Mouse (Mus musculus): ENCODE data around the gene Crtam. TPM values are rescaled to one million over a fixed set of nuclear protein-coding genes. Genes with fewer than 3 reads are reported as not detected.

Crtam gene
- polyA plus RNA-seq, 1 experiment from 2014 or later = 0.21 TPM

- Histone ChIP-seq H3K4me1 (ENCODE audit: control insufficient read depth, insufficient read depth, low read length) (no peaks in the 10 kb centered on the region), H3K4me2 (ENCODE audit: low read depth, low read length) (no peak overlapping the region), H3K4me3 (ENCODE audit: low read depth, low read length) (no peak overlapping the region), H3K9ac (replicated peaks; ENCODE audit: low read depth, low read length) (no peak overlapping the region), H3K36me3 (ENCODE audit: control insufficient read depth, insufficient read depth, low read length) (no peaks in the 10 kb centered on the region), H3K27me3 (ENCODE audit: control insufficient read depth, insufficient read depth, low read length) (no peaks in the 10 kb centered on the region), H3K27ac (ENCODE audit: low read depth, low read length) (no peak overlapping the region), H3K9me3 (ENCODE audit: control insufficient read depth, low read length) (no peaks in the 10 kb centered on the region)
- no peak; the same call in 1 of the 2 replicates for ATAC-seq (ENCODE audit: low read depth)
- WGBS = 70% methylated on average over 6 of the region's 6 CpGs
Observed at GRCm38 (mm10) chr9:40948473-40948872, 56.0 kb downstream of the Crtam start.

DNA sequence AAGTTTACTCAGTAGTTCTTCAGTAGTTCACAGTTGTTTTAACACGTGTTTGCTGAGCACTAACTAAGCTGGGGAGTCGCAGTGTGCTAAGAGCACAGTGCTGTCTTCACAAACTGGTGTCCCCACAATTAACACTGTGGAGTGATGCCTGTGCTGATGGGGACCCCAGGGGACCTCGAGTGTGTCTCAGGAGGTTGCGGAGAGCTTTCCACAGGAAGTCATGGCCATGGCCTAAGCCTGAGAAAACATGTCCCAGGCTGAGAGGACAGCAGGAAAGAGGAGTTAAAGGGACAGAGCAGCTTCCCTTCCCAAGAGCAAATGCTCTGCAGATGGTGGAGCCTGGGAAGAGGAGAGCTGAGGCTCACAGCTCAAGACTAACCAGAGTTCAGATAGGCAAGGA lies 57.3 kb downstream of the Crtam start:
- H3K36me3 ChIP-seq (ENCODE audit: control insufficient read depth, insufficient read depth, low read length) = no peaks in the 10 kb centered on the region
- no peak overlapping the region for H3K4me3 ChIP-seq (ENCODE audit: low read depth, low read length)
- ATAC-seq (ENCODE audit: low read depth) = no peak
- H3K4me1 ChIP-seq (ENCODE audit: control insufficient read depth, insufficient read depth, low read length) = no peaks in the 10 kb centered on the region
- no peak overlapping the region for H3K9ac ChIP-seq (replicated peaks; ENCODE audit: low read depth, low read length)
- no peaks in the 10 kb centered on the region for H3K27me3 ChIP-seq (ENCODE audit: control insufficient read depth, insufficient read depth, low read length)
- no peak overlapping the region for H3K4me2 ChIP-seq (ENCODE audit: low read depth, low read length)
- H3K9me3 ChIP-seq (ENCODE audit: control insufficient read depth, low read length) = no peaks in the 10 kb centered on the region
- 76% methylated on average over 4 of the region's 4 CpGs for WGBS
- no peak overlapping the region for H3K27ac ChIP-seq (ENCODE audit: low read depth, low read length)

GRCm38 (mm10) chr9:40937425-40937824 lies 67.0 kb downstream of the Crtam start:
- H3K27ac ChIP-seq (ENCODE audit: low read depth, low read length) = no peak overlapping the region
- 49% methylated on average over 7 of the region's 7 CpGs for WGBS
- H3K4me2 ChIP-seq (ENCODE audit: low read depth, low read length) = no peak overlapping the region
- H3K4me3 ChIP-seq (ENCODE audit: low read depth, low read length) = no peak overlapping the region
- H3K9ac ChIP-seq (replicated peaks; ENCODE audit: low read depth, low read length) = no peak overlapping the region
- H3K9me3 ChIP-seq (ENCODE audit: control insufficient read depth, low read length) = no peaks in the 10 kb centered on the region
- ATAC-seq (ENCODE audit: low read depth) = peak; percentile 65; the same call in 1 of the 2 replicates
- no peaks in the 10 kb centered on the region for H3K36me3 ChIP-seq (ENCODE audit: control insufficient read depth, insufficient read depth, low read length)
- no peaks in the 10 kb centered on the region for H3K4me1 ChIP-seq (ENCODE audit: control insufficient read depth, insufficient read depth, low read length)
- no peaks in the 10 kb centered on the region for H3K27me3 ChIP-seq (ENCODE audit: control insufficient read depth, insufficient read depth, low read length)

- WGBS = 82% methylated on average over 3 of the region's 3 CpGs
- Histone ChIP-seq H3K27me3 (ENCODE audit: control insufficient read depth, insufficient read depth, low read length) (no peaks in the 10 kb centered on the region), H3K27ac (ENCODE audit: low read depth, low read length) (no peak overlapping the region), H3K4me3 (ENCODE audit: low read depth, low read length) (no peak overlapping the region), H3K36me3 (ENCODE audit: control insufficient read depth, insufficient read depth, low read length) (no peaks in the 10 kb centered on the region), H3K9me3 (ENCODE audit: control insufficient read depth, low read length) (no peaks in the 10 kb centered on the region), H3K4me1 (ENCODE audit: control insufficient read depth, insufficient read depth, low read length) (no peaks in the 10 kb centered on the region), H3K9ac (replicated peaks; ENCODE audit: low read depth, low read length) (no peak overlapping the region), H3K4me2 (ENCODE audit: low read depth, low read length) (no peak overlapping the region)
- ATAC-seq (ENCODE audit: low read depth) = no peak
Observed at GRCm38 (mm10) chr9:40933323-40933722, 71.1 kb downstream of the Crtam start.

GRCm38 (mm10) chr9:40927351-40927980 lies 77.0 kb downstream of the Crtam start:
- Histone ChIP-seq H3K27me3 (ENCODE audit: control insufficient read depth, insufficient read depth, low read length) (no peaks in the 10 kb centered on the region), H3K4me3 (ENCODE audit: low read depth, low read length) (no peak overlapping the region), H3K9ac (replicated peaks; ENCODE audit: low read depth, low read length) (no peak overlapping the region), H3K27ac (ENCODE audit: low read depth, low read length) (no peak overlapping the region), H3K4me2 (ENCODE audit: low read depth, low read length) (no peak overlapping the region), H3K36me3 (ENCODE audit: control insufficient read depth, insufficient read depth, low read length) (no peaks in the 10 kb centered on the region), H3K4me1 (ENCODE audit: control insufficient read depth, insufficient read depth, low read length) (no peaks in the 10 kb centered on the region), H3K9me3 (ENCODE audit: control insufficient read depth, low read length) (no peaks in the 10 kb centered on the region)
- no peak for ATAC-seq (ENCODE audit: low read depth)
- whole genome bisulfite sequencing = 64% methylated on average over 17 of the region's 17 CpGs

Other genes starting within 250 kb of the Crtam start
- 2,884 and 3,125 TPM in 2 replicates for gene Hspa8, start 203.6 kb downstream of the Crtam start, polyA plus RNA-seq (2014; fragmentation: Nextera tagmentation; extraction: Ambion mirVana)
- gene Bsx, start 130.5 kb downstream of the Crtam start, polyA plus RNA-seq (2014; fragmentation: Nextera tagmentation; extraction: Ambion mirVana) = not detected in 2 replicates
- 1.8 and 2.3 TPM in 2 replicates for gene Jhy, start 40.5 kb downstream of the Crtam start, polyA plus RNA-seq (2014; fragmentation: Nextera tagmentation; extraction: Ambion mirVana)
- gene Ubash3b, start 157.1 kb upstream of the Crtam start, polyA plus RNA-seq (2014; fragmentation: Nextera tagmentation; extraction: Ambion mirVana) = 26.1 and 32.1 TPM in 2 replicates